Mouse (Mus musculus) myocyte (in vitro differentiated cells): Measurements from ENCODE around the gene Pmpcb. TPM values are rescaled to one million over a fixed set of nuclear protein-coding genes. Genes with fewer than 3 reads are reported as not detected.
"Not testable (repeated sequence)": the region's sequence is repeated elsewhere in the genome, so short reads cannot be mapped to it uniquely, and the experiment has no call there.

Source experiments
- H3K27me3 ChIP-seq: one replicate; pipeline ENCODE4 v1.6.1; 2011; ENCODE audit not compliant: control insufficient read depth, insufficient read depth, insufficient read length
- H3K36me3 ChIP-seq: one replicate; pipeline ENCODE4 v1.6.1; 2011; ENCODE audit not compliant: control insufficient read depth, insufficient read depth
- H3K4me2 ChIP-seq: one replicate; pipeline ENCODE4 v1.6.1; 2011; ENCODE audit warnings: low read depth, control low read depth
- H3K4me3 ChIP-seq: one replicate; pipeline ENCODE4 v1.5.1; 2011; ENCODE audit warnings: mild to moderate bottlenecking, control low read depth, moderate library complexity
- H3K79me2 ChIP-seq: one replicate; pipeline ENCODE4 v1.6.1; 2011; ENCODE audit not compliant: control insufficient read depth, insufficient read depth
- H3ac ChIP-seq: one replicate; pipeline ENCODE4 v1.6.1; 2011; ENCODE audit not compliant: control insufficient read depth, insufficient read length
- CEBPB ChIP-seq: IDR thresholded peaks from 2 replicates; pipeline ENCODE4 v1.6.1; 2011; ENCODE audit warnings: mild to moderate bottlenecking, moderate library complexity; ENCODE audit not compliant: poor library complexity, insufficient read depth, severe bottlenecking
- E2F4 ChIP-seq: IDR thresholded peaks from one replicate; pipeline ENCODE4 v1.6.1; 2011; ENCODE audit warnings: mild to moderate bottlenecking, control low read depth, moderate library complexity; ENCODE audit not compliant: insufficient read depth
- MAX ChIP-seq: IDR thresholded peaks from one replicate; pipeline ENCODE4 v1.6.1; 2011; ENCODE audit warnings: low read depth, mild to moderate bottlenecking, control low read depth
- MYOD1 ChIP-seq, 3 experiments: IDR thresholded peaks; one replicate each; pipeline ENCODE4 v1.6.1; 2011; ENCODE audit warnings: control low read depth in 2 of 3, low read depth in 2 of 3, mild to moderate bottlenecking in 2 of 3, moderate library complexity in 1 of 3; ENCODE audit not compliant: insufficient read length in 2 of 3, control insufficient read depth in 1 of 3
- MYOG ChIP-seq, 3 experiments: IDR thresholded peaks; one replicate each; pipeline ENCODE4 v1.6.1; 2011; ENCODE audit warnings: control low read depth in 2 of 3, low read depth in 2 of 3, mild to moderate bottlenecking in 2 of 3; ENCODE audit not compliant: insufficient read length in 2 of 3, control insufficient read depth in 1 of 3, insufficient read depth in 1 of 3
- POLR2A ChIP-seq: IDR thresholded peaks from one replicate; pipeline ENCODE4 v1.6.1; 2011; ENCODE audit warnings: low read depth, mild to moderate bottlenecking, control low read depth, moderate library complexity; ENCODE audit not compliant: insufficient read length
- POLR2AphosphoS2 ChIP-seq: IDR thresholded peaks from one replicate; pipeline ENCODE4 v1.6.1; 2011; ENCODE audit warnings: low read depth, control low read depth; ENCODE audit not compliant: insufficient read length
- REST ChIP-seq: IDR thresholded peaks from one replicate; pipeline ENCODE4 v1.6.1; 2011; ENCODE audit warnings: mild to moderate bottlenecking, control low read depth, moderate library complexity; ENCODE audit not compliant: insufficient read depth, insufficient read length
- SRF ChIP-seq: IDR thresholded peaks from one replicate; pipeline ENCODE4 v1.6.1; 2011; ENCODE audit warnings: low read depth; ENCODE audit not compliant: control insufficient read depth, insufficient read length
- TCF12 ChIP-seq: IDR thresholded peaks from one replicate; pipeline ENCODE4 v1.6.1; 2011; ENCODE audit warnings: mild to moderate bottlenecking, control low read depth; ENCODE audit not compliant: poor library complexity, insufficient read depth, severe bottlenecking
- TCF3 ChIP-seq: IDR thresholded peaks from one replicate; pipeline ENCODE4 v1.6.1; 2011; ENCODE audit warnings: low read depth, control low read depth; ENCODE audit not compliant: insufficient read length
- USF1 ChIP-seq: IDR thresholded peaks from one replicate; pipeline ENCODE4 v1.6.1; 2011; ENCODE audit warnings: low read depth, mild to moderate bottlenecking, control low read depth, moderate library complexity
- polyA plus RNA-seq: library from polyadenylated mRNA; unstranded; fragments of >200 nt; fragmentation: generic; extraction: Trizol; gene quantifications from one replicate; pipeline ENCODE4 v1.2.1, GENCODE M21; 2012; ENCODE audit warnings: missing spikeins

Pmpcb gene
- polyA plus RNA-seq, 1 experiment, result 126 TPM

DNA sequence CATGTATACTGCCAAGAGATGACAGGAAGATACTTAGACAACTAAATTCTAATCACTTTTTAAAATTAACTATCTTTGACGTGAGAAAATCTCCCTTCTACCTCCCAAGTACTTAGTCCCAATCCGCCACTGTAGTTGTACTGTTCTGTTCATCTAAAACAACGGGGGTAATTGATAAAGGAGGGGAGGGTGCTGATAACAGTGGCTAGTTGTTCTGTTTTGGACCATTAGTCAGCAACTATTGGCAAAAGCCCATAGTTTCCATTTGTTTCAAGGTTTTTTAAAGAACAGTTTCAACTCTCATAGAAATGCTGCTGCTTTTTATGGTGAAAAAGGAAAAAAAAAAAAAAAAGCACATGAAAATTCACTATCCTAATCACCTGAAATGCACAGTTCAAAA is 33.2 kb upstream of the Pmpcb start:
- no peaks in the 10 kb centered on the region for H3K36me3 ChIP-seq
- H3ac ChIP-seq, result no peak overlapping the region
- H3K4me2 ChIP-seq, result no peak overlapping the region
- no peak overlapping the region for H3K4me3 ChIP-seq
- H3K27me3 ChIP-seq, result no peaks in the 10 kb centered on the region
- H3K79me2 ChIP-seq, result no peaks in the 10 kb centered on the region
- TF ChIP-seq MYOG (IDR thresholded peaks at IDR 0.05; ENCODE audit: control insufficient read depth in 1 of 3, insufficient read depth in 1 of 3, insufficient read length in 2 of 3, low read depth in 2 of 3), result no peak
- no peak for TF ChIP-seq USF1
- TF ChIP-seq POLR2AphosphoS2, result no peak
- TF ChIP-seq TCF3, result no peak
- TF ChIP-seq E2F4, result no peak
- no peak for TF ChIP-seq TCF12
- no peak for TF ChIP-seq MYOD1 (IDR thresholded peaks at IDR 0.05; ENCODE audit: control insufficient read depth in 1 of 3, insufficient read length in 2 of 3, low read depth in 2 of 3)

DNA sequence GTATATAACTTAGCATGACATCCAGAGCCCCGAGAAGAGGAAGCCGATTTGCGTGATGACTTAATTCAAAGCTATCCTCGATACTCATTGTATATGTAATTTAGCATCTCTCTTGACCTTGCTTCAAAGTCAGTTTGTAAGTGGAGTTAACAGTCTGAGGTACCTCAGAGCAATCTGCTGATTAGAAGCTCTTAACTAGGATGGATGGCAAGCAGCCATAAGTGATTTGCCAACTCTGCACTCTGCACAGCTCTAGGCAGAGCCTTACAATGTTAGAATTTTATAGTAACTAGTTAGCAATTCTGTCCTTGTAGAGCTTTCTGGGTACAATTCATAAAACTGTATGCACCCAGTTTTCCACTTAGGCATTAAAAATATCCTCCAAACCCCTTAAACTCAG is 30.4 kb upstream of the Pmpcb start:
- no peak overlapping the region for H3K4me2 ChIP-seq
- no peak overlapping the region for H3K4me3 ChIP-seq
- H3K27me3 ChIP-seq, result no peaks in the 10 kb centered on the region
- H3K79me2 ChIP-seq, result no peaks in the 10 kb centered on the region
- no peaks in the 10 kb centered on the region for H3K36me3 ChIP-seq
- TF ChIP-seq TCF3, result no peak
- TF ChIP-seq REST, result no peak
- no peak for TF ChIP-seq POLR2A
- TF ChIP-seq MYOD1 (IDR thresholded peaks at IDR 0.05; ENCODE audit: control insufficient read depth in 1 of 3, insufficient read length in 2 of 3, low read depth in 2 of 3), result no peak
- no peak for TF ChIP-seq E2F4
- no peak for TF ChIP-seq MAX
- no peak for TF ChIP-seq USF1
- TF ChIP-seq POLR2AphosphoS2, result no peak
- no peak for TF ChIP-seq SRF
- no peak for TF ChIP-seq MYOG (IDR thresholded peaks at IDR 0.05; ENCODE audit: control insufficient read depth in 1 of 3, insufficient read depth in 1 of 3, insufficient read length in 2 of 3, low read depth in 2 of 3)
- TF ChIP-seq CEBPB, result no peak
- no peak for TF ChIP-seq TCF12
- H3ac ChIP-seq, result no peak overlapping the region

DNA sequence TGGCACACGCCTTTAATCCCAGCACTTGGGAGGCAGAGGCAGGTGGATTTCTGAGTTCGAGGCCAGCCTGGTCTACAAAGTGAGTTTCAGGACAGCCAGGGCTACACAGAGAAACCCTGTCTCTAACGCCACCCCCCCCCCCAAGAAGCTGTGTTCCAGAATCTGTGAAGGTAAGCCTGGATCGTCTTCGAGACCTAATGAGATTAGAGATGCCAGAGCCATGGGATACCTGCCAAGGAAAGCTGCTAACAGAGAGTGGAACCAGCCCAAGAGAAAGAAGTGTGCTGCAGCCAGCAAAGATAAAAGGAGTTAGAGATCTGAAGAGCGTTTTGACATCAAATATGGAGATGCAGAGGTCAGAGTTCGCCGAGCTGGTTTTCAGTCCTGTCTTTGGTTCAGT is 28.9 kb upstream of the Pmpcb start:
- H3ac ChIP-seq, H3K79me2 ChIP-seq, H3K4me2 ChIP-seq, H3K27me3 ChIP-seq, H3K4me3 ChIP-seq, H3K36me3 ChIP-seq: not testable (repeated sequence)

DNA sequence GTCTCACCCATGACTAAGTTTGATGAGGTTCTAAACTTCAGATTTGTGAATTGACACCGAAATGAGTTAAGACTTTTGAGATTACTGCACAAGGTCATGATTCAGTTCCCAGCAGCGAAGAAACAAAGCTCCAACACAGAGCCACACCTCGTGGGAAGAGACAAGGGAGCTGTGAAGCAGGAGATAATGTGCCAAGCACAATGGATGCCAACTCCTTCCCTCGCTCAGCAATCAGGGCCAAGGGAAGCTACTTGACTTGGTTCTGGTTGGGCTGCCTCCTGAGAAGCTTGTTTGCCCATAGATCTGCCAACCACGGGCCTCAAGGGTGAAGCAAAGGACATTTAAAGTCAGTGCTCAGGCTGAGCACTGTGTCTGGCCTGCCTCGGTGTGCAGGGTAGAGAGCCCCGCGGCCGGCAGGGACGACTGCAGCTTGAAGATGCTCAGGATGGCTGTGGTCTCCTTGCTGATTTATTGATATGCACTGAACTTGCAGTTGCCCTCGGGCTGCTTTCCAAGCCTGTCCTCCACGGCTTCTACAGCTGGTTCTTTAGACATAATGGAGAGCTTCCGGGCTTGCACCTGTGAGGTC is 24.7 kb upstream of the Pmpcb start:
- Histone ChIP-seq H3ac (no peak overlapping the region), H3K36me3 (no peaks in the 10 kb centered on the region), H3K27me3 (no peaks in the 10 kb centered on the region), H3K4me2 (peak overlapping the region; percentile 27), H3K79me2 (no peaks in the 10 kb centered on the region), H3K4me3 (no peak overlapping the region)
- TF ChIP-seq SRF, result no peak
- TF ChIP-seq POLR2AphosphoS2, result no peak
- no peak for TF ChIP-seq MAX
- TF ChIP-seq TCF12, result no peak
- TF ChIP-seq USF1, result no peak
- no peak for TF ChIP-seq MYOG (IDR thresholded peaks at IDR 0.05; ENCODE audit: control insufficient read depth in 1 of 3, insufficient read depth in 1 of 3, insufficient read length in 2 of 3, low read depth in 2 of 3)
- TF ChIP-seq CEBPB, result no peak
- TF ChIP-seq TCF3, result no peak
- no peak for TF ChIP-seq MYOD1 (IDR thresholded peaks at IDR 0.05; ENCODE audit: control insufficient read depth in 1 of 3, insufficient read length in 2 of 3, low read depth in 2 of 3)
- no peak for TF ChIP-seq REST
- TF ChIP-seq E2F4, result no peak
- TF ChIP-seq POLR2A, result no peak

DNA sequence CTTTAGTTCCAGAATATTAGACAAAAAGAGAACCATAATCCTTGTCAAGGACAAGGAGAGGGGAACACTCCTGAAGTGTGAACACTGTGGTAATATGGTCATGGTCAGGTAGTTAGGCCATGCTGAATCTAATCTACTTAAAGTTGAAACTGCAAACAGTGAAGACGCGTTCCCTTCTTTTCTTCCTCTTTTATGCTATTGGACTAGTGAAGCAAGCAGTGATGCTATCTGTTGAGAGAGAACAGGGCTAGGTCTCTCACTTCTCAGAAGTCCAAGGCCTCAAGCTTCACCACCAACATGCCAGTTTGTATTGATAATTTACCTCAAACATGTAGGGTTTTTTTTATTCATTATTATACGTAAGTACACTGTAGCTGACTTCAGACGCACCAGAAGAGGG is 22.5 kb upstream of the Pmpcb start:
- Histone ChIP-seq H3K4me2 (no peak overlapping the region), H3K79me2 (no peaks in the 10 kb centered on the region), H3K36me3 (no peaks in the 10 kb centered on the region), H3K27me3 (no peaks in the 10 kb centered on the region), H3K4me3 (no peak overlapping the region), H3ac (no peak overlapping the region)
- TF ChIP-seq POLR2A, result no peak
- no peak for TF ChIP-seq CEBPB
- no peak for TF ChIP-seq TCF3
- no peak for TF ChIP-seq TCF12
- TF ChIP-seq MYOD1 (IDR thresholded peaks at IDR 0.05; ENCODE audit: control insufficient read depth in 1 of 3, insufficient read length in 2 of 3, low read depth in 2 of 3), result no peak
- no peak for TF ChIP-seq E2F4
- TF ChIP-seq USF1, result no peak
- TF ChIP-seq SRF, result no peak
- no peak for TF ChIP-seq MAX
- no peak for TF ChIP-seq MYOG (IDR thresholded peaks at IDR 0.05; ENCODE audit: control insufficient read depth in 1 of 3, insufficient read depth in 1 of 3, insufficient read length in 2 of 3, low read depth in 2 of 3)
- TF ChIP-seq REST, result no peak
- TF ChIP-seq POLR2AphosphoS2, result no peak
